ENCODE assay signal across 20 mouse cellular contexts in the genomic region with DNA sequence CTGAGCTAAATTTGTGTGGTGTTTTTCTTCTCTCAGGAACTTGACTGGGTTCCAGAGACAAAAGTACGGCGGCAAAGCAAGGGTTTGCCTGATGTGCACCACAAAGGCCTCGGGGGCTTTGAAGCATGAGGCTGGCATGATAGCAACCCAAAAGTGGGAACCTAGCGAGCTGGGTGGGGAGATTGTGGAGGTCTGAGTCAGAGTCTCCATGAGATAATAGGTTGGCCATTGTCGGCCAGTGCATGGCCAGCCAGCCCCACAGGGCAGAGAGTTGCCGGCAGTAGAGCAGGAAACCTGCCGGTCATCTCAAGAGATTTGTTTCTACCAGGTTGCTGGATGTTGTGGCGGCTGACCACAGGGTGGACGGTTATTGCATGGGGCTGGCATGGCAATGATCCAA. TPM values are rescaled to one million over a fixed set of nuclear protein-coding genes. Genes with fewer than 3 reads are reported as not detected.
DNase-seq lines count a peak whose midpoint lies in the region; ATAC-seq lines count a peak whose summit lies in the region.
"Had no signal": no experiment of that assay in that cellular context is flagged by ENCODE, and none has a peak within 500 bp of the region (broad histone marks: within the 10 kb centered on the region; RNA-seq: fewer than 3 reads in every experiment).

No protein-coding gene starts in this region.

- no peaks in the 10 kb centered on the region for H3K9me3 ChIP-seq in midbrain, embryonic 13.5 days
- H3K9me3 ChIP-seq: embryonic facial prominence, embryonic 12.5 days; forebrain, embryonic 15.5 days; heart, embryonic 10.5 days; heart, embryonic 15.5 days; hindbrain, embryonic 10.5 days; intestine, embryonic 15.5 days had no signal

- DNase-seq in heart, adult 11 months, result peak; percentile 88
- DNase-seq in heart, adult 9 months (ENCODE audit: low spot score in 2 of 2), result no peak
- peak; percentile 59 for DNase-seq in MEL-GATA-1-ER (ENCODE audit: extremely low read depth, low read depth)
- DNase-seq in urinary bladder, adult 18-20 months (ENCODE audit: low spot score in 2 of 2), result no peak
- no peak for DNase-seq in left cerebral cortex, postnatal 36 days (ENCODE audit: low spot score in 2 of 2)
- DNase-seq: adrenal gland, postnatal 10 days; cerebellum, adult 11 months; cerebellum, adult 9-10 months; cerebellum, postnatal 25 days; heart, postnatal 14 days; kidney, adult 18-20 months had no signal

- H3K4me2 ChIP-seq in midbrain, embryonic 13.5 days (replicated peaks), result no peak overlapping the region
- H3K4me2 ChIP-seq: embryonic facial prominence, embryonic 12.5 days; forebrain, embryonic 15.5 days; heart, embryonic 15.5 days; hindbrain, embryonic 14.5 days; intestine, embryonic 15.5 days had no signal

- intact Hi-C loops in left cerebral cortex, postnatal 36 days (cut with DNase I), result no loop called here

- H3K4me1 ChIP-seq in midbrain, embryonic 13.5 days (replicated peaks), result 0 out of 2 replicates have a peak, but pooled peaks cover 4% of the 10 kb centered on the region
- H3K4me1 ChIP-seq: forebrain, embryonic 15.5 days had no signal

- ATAC-seq in megakaryocyte progenitor cell, adult 5-6 weeks (replicated peaks; ENCODE audit: poor library complexity), result 0 out of 2 replicates have a peak, but pooled peaks have one; percentile 1
- ATAC-seq in midbrain, embryonic 13.5 days, result no peak
- ATAC-seq: forebrain, embryonic 15.5 days; intestine, embryonic 15.5 days had no signal

- no peak overlapping the region for H3K27ac ChIP-seq in midbrain, embryonic 13.5 days
- H3K27ac ChIP-seq: embryonic facial prominence, embryonic 12.5 days; forebrain, embryonic 15.5 days; heart, embryonic 10.5 days; heart, embryonic 15.5 days; hindbrain, embryonic 10.5 days; hindbrain, embryonic 14.5 days; intestine, embryonic 15.5 days had no signal

- H3K9ac ChIP-seq in midbrain, embryonic 13.5 days (replicated peaks), result no peak overlapping the region
- H3K9ac ChIP-seq: embryonic facial prominence, embryonic 12.5 days; forebrain, embryonic 15.5 days; heart, embryonic 15.5 days; hindbrain, embryonic 14.5 days; intestine, embryonic 15.5 days had no signal

- no peaks in the 10 kb centered on the region for H3K36me3 ChIP-seq in midbrain, embryonic 13.5 days
- H3K36me3 ChIP-seq: embryonic facial prominence, embryonic 12.5 days; forebrain, embryonic 15.5 days; heart, embryonic 10.5 days; heart, embryonic 15.5 days; hindbrain, embryonic 10.5 days; intestine, embryonic 15.5 days had no signal

- H3K27me3 ChIP-seq in midbrain, embryonic 13.5 days, result no peaks in the 10 kb centered on the region
- H3K27me3 ChIP-seq: embryonic facial prominence, embryonic 12.5 days; forebrain, embryonic 15.5 days; heart, embryonic 15.5 days; intestine, embryonic 15.5 days had no signal

- 92% methylated on average over 9 of the region's 9 CpGs for WGBS in midbrain, embryonic 13.5 days

- no peak overlapping the region for H3K4me3 ChIP-seq in midbrain, embryonic 13.5 days (replicated peaks)
- H3K4me3 ChIP-seq: embryonic facial prominence, embryonic 12.5 days; forebrain, embryonic 15.5 days; heart, embryonic 10.5 days; heart, embryonic 15.5 days; hindbrain, embryonic 10.5 days; intestine, embryonic 15.5 days had no signal

RNA-seq across cellular contexts. Expression of a gene that starts 25.5 kb away (rescaled TPM):
- 47.1 and 51.5 TPM in 2 replicates for total RNA-seq in megakaryocyte progenitor cell, adult 5-6 weeks (2015)
- total RNA-seq in megakaryocyte progenitor cell, adult 5-6 weeks (2017), result 11.2 and 14.5 TPM in 2 replicates
- 0.30 and 0.36 TPM in 2 replicates for polyA plus RNA-seq in midbrain, embryonic 13.5 days (2015; fragmentation: Nextera tagmentation; extraction: Ambion mirVana)
- 1 to 10 TPM; 2.1 to 2.5 TPM for total RNA-seq in left cerebral cortex, postnatal 36 days (2021)

Comparison
In these comparisons a context has a peak if more than half of its experiments do, and no peak if none do; other contexts are left out.
1. DNase-seq: peak in heart, adult 11 months (single experiment) and MEL-GATA-1-ER (single experiment); none in heart, adult 9 months (0 of 2), urinary bladder, adult 18-20 months (0 of 2) and left cerebral cortex, postnatal 36 days (0 of 2).